Mouse (Mus musculus) liver, embryonic 11.5 days (tissue): ENCODE results near the gene Runx1. TPM values are rescaled to one million over a fixed set of nuclear protein-coding genes. Genes with fewer than 3 reads are reported as not detected.

Experiments used
- ATAC-seq: fragments of 200-750 bp; cut with Nextera tagmentation; replicated peaks from 2 replicates; pipeline ENCODE4 v1.8.0; 2017; ENCODE audit warnings: moderate number of reproducible peaks, mild to moderate bottlenecking, moderate TSS enrichment, moderate library complexity; ENCODE audit not compliant: low FRiP score
- DNase-seq: peaks from one replicate; pipeline ENCODE4 v3.0.0-alpha.2; 2017; ENCODE audit warnings: low spot score
- H3K27ac ChIP-seq: fragments of 300-500 bp; sonication (generic); 2 replicates; pipeline ENCODE4 v1.5.1; 2014; ENCODE audit warnings: mild to moderate bottlenecking, low read depth, low read length, control low read depth
- H3K27me3 ChIP-seq: fragments of 300-500 bp; sonication (generic); replicated peaks from 2 replicates; pipeline ENCODE4 v1.6.1; 2014; ENCODE audit warnings: low read length, mixed read lengths; ENCODE audit not compliant: control insufficient read depth, insufficient read depth
- H3K36me3 ChIP-seq: fragments of 300-500 bp; sonication (generic); 2 replicates; pipeline ENCODE4 v1.6.1; 2014; ENCODE audit warnings: mild to moderate bottlenecking, low read length, moderate library complexity, mixed read lengths; ENCODE audit not compliant: control insufficient read depth, insufficient read depth
- H3K4me1 ChIP-seq: fragments of 300-500 bp; sonication (generic); replicated peaks from 2 replicates; pipeline ENCODE4 v1.6.1; 2014; ENCODE audit warnings: low read length, mixed read lengths; ENCODE audit not compliant: control insufficient read depth, insufficient read depth
- H3K4me2 ChIP-seq: fragments of 300-500 bp; sonication (generic); 2 replicates; pipeline ENCODE4 v1.6.1; 2014; ENCODE audit warnings: mild to moderate bottlenecking, control low read depth, moderate library complexity
- H3K4me3 ChIP-seq: fragments of 300-500 bp; sonication (generic); 2 replicates; pipeline ENCODE4 v1.5.1; 2014; ENCODE audit warnings: low read depth, low read length, control low read depth
- H3K9ac ChIP-seq: fragments of 300-500 bp; sonication (generic); 2 replicates; pipeline ENCODE4 v1.6.1; 2014; ENCODE audit warnings: low read depth, low read length, control low read depth
- H3K9me3 ChIP-seq: fragments of 300-500 bp; sonication (generic); 2 replicates; pipeline ENCODE4 v1.6.1; 2016; ENCODE audit warnings: low read length, inconsistent platforms, mixed read lengths; ENCODE audit not compliant: control insufficient read depth
- WGBS: fragments of 180-500 bp; shearing (Covaris S2); extraction: QIAGEN DNeasy Blood & Tissue Kit; methylation state at CpG from one replicate; pipeline ENCODE4 v1.1.7; 2014; 5-methylcytosine and 5-hydroxymethylcytosine counted together
- polyA plus RNA-seq: library from polyadenylated mRNA; unstranded; fragments of >200 nt; fragmentation: Nextera tagmentation; extraction: Ambion mirVana; gene quantifications from 2 replicates; pipeline ENCODE4 v1.2.1, GENCODE M21; 2014

Runx1 gene
- polyA plus RNA-seq, 1 experiment from 2014 or later = 23.4 TPM

DNA sequence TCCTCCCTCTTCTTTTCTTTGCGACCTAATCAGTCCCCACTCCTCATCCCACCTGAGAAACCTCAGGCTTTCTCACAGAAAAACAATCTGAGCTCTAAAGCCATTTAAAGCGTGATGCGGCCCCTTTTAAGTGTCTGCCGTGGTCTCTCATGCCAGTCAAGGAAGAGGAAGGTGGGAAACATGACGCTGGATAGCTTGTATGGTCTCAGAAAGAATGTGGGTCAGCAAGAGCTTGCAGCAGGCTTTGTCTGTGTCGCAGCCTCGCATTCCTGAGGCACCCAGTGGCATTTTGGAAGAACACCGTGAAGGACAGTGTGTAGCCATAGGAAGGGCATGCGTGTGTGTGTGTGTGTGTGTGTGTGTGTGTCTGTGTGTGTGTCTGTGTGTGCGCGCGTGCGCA is 179.8 kb downstream of the Runx1 start:
- 82% methylated on average over 13 of the region's 13 CpGs for WGBS
- H3K9ac ChIP-seq = no peak overlapping the region
- no peaks in the 10 kb centered on the region for H3K27me3 ChIP-seq
- H3K4me3 ChIP-seq = no peak overlapping the region
- no peak overlapping the region for H3K4me2 ChIP-seq
- H3K36me3 ChIP-seq = no peaks in the 10 kb centered on the region
- no peak overlapping the region for H3K27ac ChIP-seq
- no peak for ATAC-seq
- no peaks in the 10 kb centered on the region for H3K9me3 ChIP-seq
- peaks cover 4% of the 10 kb centered on the region; the same call in 1 of the 2 replicates for H3K4me1 ChIP-seq
- no peak for DNase-seq

DNA sequence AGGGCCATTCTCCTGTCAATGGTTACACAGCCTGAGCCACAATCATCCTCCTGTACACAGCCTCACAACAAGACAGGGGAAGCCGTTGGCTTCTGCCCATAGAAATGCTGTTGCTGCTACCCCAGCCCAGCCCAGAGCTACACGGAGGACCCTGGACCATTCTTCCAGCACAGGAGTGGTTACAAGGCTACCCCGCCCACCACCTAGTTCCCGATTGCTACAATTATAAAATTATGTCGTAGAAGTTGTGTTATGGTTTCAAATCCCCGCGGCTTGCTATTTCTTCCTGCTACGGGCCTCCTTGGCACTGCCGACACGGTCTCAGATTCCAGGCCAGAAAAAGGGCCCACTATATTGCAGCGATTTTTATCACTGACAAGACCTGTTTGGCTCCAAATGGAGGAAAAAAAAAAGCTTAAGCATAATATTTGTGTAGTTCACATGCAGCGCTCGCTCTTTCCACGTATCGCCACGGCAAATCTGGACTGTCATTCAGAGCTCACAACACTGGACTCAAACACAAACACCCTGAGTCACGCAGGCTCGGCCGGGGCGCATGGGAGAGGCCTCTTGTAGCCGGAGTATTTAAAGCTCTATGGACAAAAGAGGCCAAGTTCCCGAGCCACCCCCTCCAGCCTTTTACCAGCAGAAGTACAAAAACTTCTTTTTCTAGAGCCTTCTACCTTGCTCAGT is 180.4 kb downstream of the Runx1 start:
- 90% methylated on average over 22 of the region's 22 CpGs for WGBS
- Histone ChIP-seq H3K4me3 (no peak overlapping the region), H3K36me3 (no peaks in the 10 kb centered on the region), H3K4me2 (no peak overlapping the region), H3K4me1 (peaks cover 4% of the 10 kb centered on the region; the same call in 1 of the 2 replicates), H3K9ac (no peak overlapping the region), H3K9me3 (no peaks in the 10 kb centered on the region), H3K27me3 (no peaks in the 10 kb centered on the region), H3K27ac (no peak overlapping the region)
- no peak for ATAC-seq
- no peak for DNase-seq

- no peak for DNase-seq
- Histone ChIP-seq H3K4me1 (peaks cover 4% of the 10 kb centered on the region; the same call in 1 of the 2 replicates), H3K9me3 (no peaks in the 10 kb centered on the region), H3K36me3 (no peaks in the 10 kb centered on the region), H3K9ac (no peak overlapping the region), H3K4me2 (no peak overlapping the region), H3K4me3 (no peak overlapping the region), H3K27me3 (no peaks in the 10 kb centered on the region), H3K27ac (no peak overlapping the region)
- 55% methylated on average over 15 of the region's 15 CpGs for WGBS
- no peak for ATAC-seq
Measured at GRCm38 (mm10) chr16:92644718-92645422, 181.1 kb downstream of the Runx1 start.

- ATAC-seq (no peak), DNase-seq (no peak)
- peaks cover 4% of the 10 kb centered on the region; the same call in 1 of the 2 replicates for H3K4me1 ChIP-seq
Measured at GRCm38 (mm10) chr16:92644315-92644714, 181.6 kb downstream of the Runx1 start.

DNA sequence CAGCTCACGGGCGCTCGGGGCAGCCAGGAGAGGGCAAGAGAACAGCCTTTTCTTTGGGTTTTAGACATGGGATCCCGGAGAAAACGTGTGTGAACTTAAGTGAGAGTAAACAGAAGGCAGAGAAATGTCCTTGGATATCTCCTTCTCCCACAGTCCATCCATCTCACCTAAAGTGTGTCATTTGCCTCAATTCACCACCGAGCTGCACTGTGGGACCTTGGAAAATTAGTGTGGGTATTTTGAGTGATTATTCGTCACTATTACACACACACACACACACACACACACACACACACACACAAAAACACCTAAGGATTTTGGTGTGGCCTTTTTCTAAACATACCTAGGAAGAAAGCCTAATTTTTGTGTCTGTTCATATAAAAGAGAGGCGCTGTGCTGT is 183.7 kb downstream of the Runx1 start:
- Histone ChIP-seq H3K4me2 (no peak overlapping the region), H3K4me1 (peaks cover 4% of the 10 kb centered on the region; the same call in 1 of the 2 replicates), H3K27me3 (no peaks in the 10 kb centered on the region), H3K9ac (no peak overlapping the region), H3K36me3 (no peaks in the 10 kb centered on the region), H3K9me3 (no peaks in the 10 kb centered on the region), H3K27ac (no peak overlapping the region), H3K4me3 (no peak overlapping the region)
- DNase-seq = no peak
- no peak for ATAC-seq
- 82% methylated on average over 8 of the region's 8 CpGs for WGBS

More at GRCm38 (mm10) chr16:92644315-92644714, 181.6 kb downstream of the Runx1 start:
- Histone ChIP-seq H3K4me2 (no peak overlapping the region), H3K27me3 (no peaks in the 10 kb centered on the region), H3K27ac (no peak overlapping the region), H3K36me3 (no peaks in the 10 kb centered on the region), H3K9me3 (no peaks in the 10 kb centered on the region), H3K9ac (no peak overlapping the region), H3K4me3 (no peak overlapping the region)
- WGBS = 75% methylated on average over 10 of the region's 10 CpGs

GRCm38 (mm10) chr16:92641053-92641452 is 184.9 kb downstream of the Runx1 start:
- Histone ChIP-seq H3K9me3 (no peaks in the 10 kb centered on the region), H3K36me3 (no peaks in the 10 kb centered on the region), H3K27ac (no peak overlapping the region), H3K9ac (no peak overlapping the region), H3K4me2 (no peak overlapping the region), H3K27me3 (no peaks in the 10 kb centered on the region), H3K4me1 (peaks cover 4% of the 10 kb centered on the region; the same call in 1 of the 2 replicates), H3K4me3 (no peak overlapping the region)
- WGBS = 66% methylated on average over 6 of the region's 6 CpGs
- ATAC-seq = no peak
- no peak for DNase-seq

GRCm38 (mm10) chr16:92639093-92639492 is 186.9 kb downstream of the Runx1 start:
- Histone ChIP-seq H3K4me1 (no peaks in the 10 kb centered on the region), H3K9ac (no peak overlapping the region), H3K27ac (no peak overlapping the region), H3K9me3 (no peaks in the 10 kb centered on the region), H3K27me3 (no peaks in the 10 kb centered on the region), H3K4me3 (no peak overlapping the region), H3K4me2 (no peak overlapping the region), H3K36me3 (no peaks in the 10 kb centered on the region)
- 81% methylated on average over 8 of the region's 8 CpGs for WGBS
- no peak for DNase-seq
- peak; percentile 49; the same call in 1 of the 2 replicates for ATAC-seq

GRCm38 (mm10) chr16:92637033-92637432 is 188.9 kb downstream of the Runx1 start:
- H3K9ac ChIP-seq = no peak overlapping the region
- H3K27ac ChIP-seq = no peak overlapping the region
- H3K4me1 ChIP-seq = peaks cover 3% of the 10 kb centered on the region; the same call in 1 of the 2 replicates
- H3K4me2 ChIP-seq = no peak overlapping the region
- H3K27me3 ChIP-seq = no peaks in the 10 kb centered on the region
- H3K4me3 ChIP-seq = no peak overlapping the region
- WGBS = 62% methylated on average over 5 of the region's 5 CpGs
- DNase-seq = no peak
- H3K36me3 ChIP-seq = 0 out of 2 replicates have a peak, but pooled peaks cover 2% of the 10 kb centered on the region
- no peaks in the 10 kb centered on the region for H3K9me3 ChIP-seq
- ATAC-seq = no peak
